Mouse (Mus musculus) T-helper 17 cell (primary cell): Measurements from ENCODE around the gene Krtap19-3.

ENCODE experiments used
- in situ Hi-C, 2 experiments: fragments of 300-600 bp; cut with MboI, MseI; formaldehyde crosslinking; loops; 1 replicate in 1 of 2; 2 replicates in 1 of 2; pipeline ENCODE4 v1.15.1; 2025; ENCODE audit warnings: high pct_unique_total_duplicates in 2 of 2

The Krtap19-3 gene

GRCm38 (mm10) chr16:88877938-88878337, at the start of gene Krtap19-3:
TSS of gene Krtap19-3 (minus strand) at chr16:88878038.
- in situ Hi-C loops = no loop called here

- in situ Hi-C loops = no loop called here
These were observed 18.5 kb upstream of the Krtap19-3 start, which contains the start of gene Krtap19-5 for GRCm38 (mm10) chr16:88896357-88896756. TSS of gene Krtap19-5 (minus strand) at chr16:88896457.

GRCm38 (mm10) chr16:88886870-88887269, 9.0 kb upstream of the Krtap19-3 start:
- in situ Hi-C loops = no loop called here

GRCm38 (mm10) chr16:88884989-88885388, 7.2 kb upstream of the Krtap19-3 start, which contains the start of gene Krtap19-4:
TSS of gene Krtap19-4 (minus strand) at chr16:88885089.
- in situ Hi-C loops = no loop called here

GRCm38 (mm10) chr16:88874169-88874568, 3.7 kb downstream of the Krtap19-3 start, which contains the start of gene Krtap19-2:
TSS of gene Krtap19-2 (minus strand) at chr16:88874269.
- in situ Hi-C loops = no loop called here

GRCm38 (mm10) chr16:88869311-88869710, 8.5 kb downstream of the Krtap19-3 start, which contains the start of gene Krtap19-1:
TSS of gene Krtap19-1 (minus strand) at chr16:88869411.
- in situ Hi-C loops = no loop called here

- in situ Hi-C loops = no loop called here
These were observed 12.9 kb downstream of the Krtap19-3 start for GRCm38 (mm10) chr16:88864887-88865407.

- in situ Hi-C loops = no loop called here
These were observed 26.4 kb downstream of the Krtap19-3 start for GRCm38 (mm10) chr16:88851450-88851849.

- in situ Hi-C loops = loop anchor here in 1 of 2 experiments (25.0 kb wide), 1 partner anchor 1311 kb away; no protein-coding TSS in a partner anchor
These were observed 29.3 kb downstream of the Krtap19-3 start for GRCm38 (mm10) chr16:88848558-88848957.

- in situ Hi-C loops = loop anchor here in 1 of 2 experiments (25.0 kb wide), 1 partner anchor 1310 kb away; no protein-coding TSS in a partner anchor
These were observed 30.5 kb downstream of the Krtap19-3 start for GRCm38 (mm10) chr16:88847363-88847762.
